Mouse (Mus musculus) lung, adult 2 months (tissue): ENCODE results near the gene Pdcd2.

Experiments
- CTCF ChIP-seq: fragments of 200-500 bp; IDR thresholded peaks from 2 replicates; pipeline ENCODE4 v1.5.1; 2011; ENCODE audit warnings: mild to moderate bottlenecking, low read length, control low read depth; ENCODE audit not compliant: insufficient read depth
- POLR2A ChIP-seq: fragments of 200-500 bp; IDR thresholded peaks from 2 replicates; pipeline ENCODE4 v1.6.1; 2011; ENCODE audit warnings: low read depth, mild to moderate bottlenecking, control low read depth, low read length, borderline replicate concordance; ENCODE audit errors: extremely low read depth

DNA sequence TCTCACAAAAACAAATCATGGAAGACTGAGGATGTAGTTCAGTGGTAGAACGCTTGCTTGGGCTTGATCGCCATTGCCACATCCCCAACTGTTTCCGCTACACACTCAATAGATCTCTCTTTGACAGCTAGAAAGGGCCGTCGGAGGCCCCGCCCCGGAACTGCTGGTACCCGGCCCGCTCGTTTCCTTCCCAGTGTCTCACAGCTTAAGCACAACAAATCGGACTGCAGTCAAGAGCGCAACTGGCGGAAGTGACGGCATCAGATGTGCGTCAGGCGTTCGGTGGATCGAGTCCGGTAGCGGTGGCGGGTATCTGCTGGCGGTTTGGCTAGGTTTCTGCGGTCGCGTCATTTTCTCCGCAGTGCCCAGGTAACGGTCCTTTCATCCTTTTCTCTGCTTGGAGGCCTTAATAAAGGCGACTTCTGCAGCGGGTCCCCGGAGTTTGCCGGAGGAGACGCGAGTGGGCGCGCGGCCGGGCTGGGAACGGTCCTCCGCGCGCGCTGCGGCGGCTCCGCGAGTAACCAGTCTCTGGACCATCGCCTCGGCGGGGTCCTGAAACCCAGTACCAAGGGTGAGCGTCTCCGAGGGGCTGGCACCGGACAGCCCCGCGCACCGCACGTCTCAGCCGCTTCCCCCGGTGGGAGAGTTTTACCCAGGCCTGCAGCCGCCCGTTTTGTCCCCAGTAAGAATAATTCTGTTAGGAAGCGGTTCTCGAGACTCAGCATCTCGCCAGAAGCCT lies 27.3 kb downstream of the Pdcd2 start, which contains the start of the genes Psmb1 and Tbp:
- TF ChIP-seq POLR2A: peak; percentile 83; the same call in 1 of the 2 replicates
- no peak for TF ChIP-seq CTCF
